9 mouse cellular contexts compared by ENCODE assay signal in genomic region chr19:36257748-36258538, GRCm38 (mm10).
A peak's percentile ranks its signal among the peaks of the same experiment; 100 is the strongest.
DNase-seq lines count a peak whose midpoint lies in the region; ATAC-seq and TF ChIP-seq lines count a peak whose summit lies in the region.
"Had no signal": no experiment of that assay in that cellular context is flagged by ENCODE, and none has a peak within 500 bp of the region (broad histone marks: within the 10 kb centered on the region; RNA-seq: fewer than 3 reads in every experiment).

No protein-coding gene starts in this region.

- no peak for TF ChIP-seq EP300 in liver, postnatal 0 days (IDR thresholded peaks at IDR 0.05; ENCODE audit: low read depth)

- H3K4me3 ChIP-seq in forebrain, embryonic 13.5 days = no peak overlapping the region
- H3K4me3 ChIP-seq in forebrain, embryonic 11.5 days (ENCODE audit: low read depth, low read length) = no peak overlapping the region
- no peak overlapping the region for H3K4me3 ChIP-seq in liver, postnatal 0 days (ENCODE audit: low read depth, low read length)

- no peak overlapping the region for H3K4me2 ChIP-seq in forebrain, embryonic 13.5 days
- no peak overlapping the region for H3K4me2 ChIP-seq in forebrain, embryonic 11.5 days (ENCODE audit: low read depth, low read length, severe bottlenecking)
- no peak overlapping the region for H3K4me2 ChIP-seq in liver, postnatal 0 days (ENCODE audit: low read depth, low read length)

- H3K9me3 ChIP-seq in forebrain, embryonic 13.5 days (replicated peaks) = no peaks in the 10 kb centered on the region
- H3K9me3 ChIP-seq in forebrain, embryonic 11.5 days (ENCODE audit: control insufficient read depth, low read length) = no peaks in the 10 kb centered on the region
- H3K9me3 ChIP-seq in liver, postnatal 0 days (ENCODE audit: low read length) = no peaks in the 10 kb centered on the region

- 71% methylated on average over 10 of the region's 10 CpGs for WGBS in forebrain, embryonic 13.5 days
- 84% methylated on average over 10 of the region's 10 CpGs for WGBS in forebrain, embryonic 11.5 days
- WGBS in liver, postnatal 0 days (ENCODE audit: insufficient replicate concordance) = 54% methylated on average over 10 of the region's 10 CpGs

- H3K4me1 ChIP-seq in forebrain, embryonic 13.5 days = peaks cover 4% of the 10 kb centered on the region; the same call in 1 of the 2 replicates
- no peaks in the 10 kb centered on the region for H3K4me1 ChIP-seq in forebrain, embryonic 11.5 days (replicated peaks; ENCODE audit: control insufficient read depth, insufficient read depth, low read length)
- no peaks in the 10 kb centered on the region for H3K4me1 ChIP-seq in liver, postnatal 0 days (ENCODE audit: insufficient read depth)

- no peak for TF ChIP-seq CTCF in liver, postnatal 0 days (IDR thresholded peaks at IDR 0.05; ENCODE audit: low read depth)

- no peaks in the 10 kb centered on the region for H3K27me3 ChIP-seq in forebrain, embryonic 13.5 days
- H3K27me3 ChIP-seq in forebrain, embryonic 11.5 days (ENCODE audit: control insufficient read depth, insufficient read depth, low read length) = no peaks in the 10 kb centered on the region
- no peaks in the 10 kb centered on the region for H3K27me3 ChIP-seq in liver, postnatal 0 days (ENCODE audit: insufficient read depth, low read length)

- peak; percentile 63; the same call in 1 of the 2 replicates for ATAC-seq in forebrain, embryonic 13.5 days
- no peak for ATAC-seq in forebrain, embryonic 11.5 days (replicated peaks; ENCODE audit: low FRiP score)
- no peak for ATAC-seq in liver, postnatal 0 days

- no peak overlapping the region for H3K9ac ChIP-seq in forebrain, embryonic 13.5 days
- H3K9ac ChIP-seq in forebrain, embryonic 11.5 days (ENCODE audit: low read length) = no peak overlapping the region
- H3K9ac ChIP-seq in liver, postnatal 0 days (replicated peaks) = no peak overlapping the region
- H3K9ac ChIP-seq: liver, embryonic 14.5 days had no signal

- H3K36me3 ChIP-seq in forebrain, embryonic 13.5 days (ENCODE audit: poor library complexity, severe bottlenecking) = no peaks in the 10 kb centered on the region
- H3K36me3 ChIP-seq in forebrain, embryonic 11.5 days (ENCODE audit: control insufficient read depth, insufficient read depth, low read length) = no peaks in the 10 kb centered on the region
- no peaks in the 10 kb centered on the region for H3K36me3 ChIP-seq in liver, postnatal 0 days (replicated peaks; ENCODE audit: insufficient read depth, low read length)

- H3K27ac ChIP-seq in forebrain, embryonic 13.5 days = no peak overlapping the region
- no peak overlapping the region for H3K27ac ChIP-seq in forebrain, embryonic 11.5 days (ENCODE audit: low read depth, low read length)
- no peak overlapping the region for H3K27ac ChIP-seq in liver, postnatal 0 days (ENCODE audit: low read depth)
- H3K27ac ChIP-seq: liver, embryonic 14.5 days had no signal

- no peak for DNase-seq in forebrain, embryonic 11.5 days (ENCODE audit: low spot score)
- DNase-seq in adrenal gland, adult 18-20 months (ENCODE audit: low spot score in 2 of 2) = peak; percentile 19 to 31
- peak; percentile 98 for DNase-seq in heart, adult 11 months
- peak; percentile 62 to 78 for DNase-seq in layer of hippocampus, postnatal 14 days (ENCODE audit: low spot score in 2 of 2)
- peak; percentile 51 for DNase-seq in right cerebral cortex, postnatal 14 days
- no peak for DNase-seq in kidney, postnatal 14 days
- no peak for DNase-seq in liver, postnatal 0 days

Comparison
In these comparisons a context has a peak if more than half of its experiments do, and no peak if none do; other contexts are left out.
1. DNase-seq: peak in adrenal gland, adult 18-20 months (2 of 2), heart, adult 11 months (single experiment), layer of hippocampus, postnatal 14 days (2 of 2) and right cerebral cortex, postnatal 14 days (single experiment); none in forebrain, embryonic 11.5 days (single experiment), kidney, postnatal 14 days (single experiment) and liver, postnatal 0 days (single experiment).